In the genomic region with DNA sequence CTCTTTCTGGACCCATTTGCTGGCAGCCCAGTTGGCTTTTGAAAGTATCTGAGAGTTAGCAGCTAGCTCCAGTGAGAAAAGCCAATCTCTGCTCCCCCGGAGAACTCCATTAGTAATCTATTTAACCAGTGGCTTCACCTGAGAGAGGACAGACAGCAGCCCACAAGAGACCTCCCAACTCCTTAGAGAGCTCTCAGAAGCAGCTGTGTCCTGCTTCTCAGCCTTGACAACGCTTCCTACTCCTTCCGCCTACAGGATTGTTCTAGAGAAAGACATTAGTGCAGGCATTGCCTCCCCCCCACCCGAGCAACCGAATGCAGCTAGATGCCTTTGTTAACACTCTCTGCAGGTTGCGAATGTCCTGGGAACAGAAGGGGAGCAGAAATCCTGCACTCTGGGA, we compare ENCODE assay signal across 10 mouse cellular contexts. TPM values are rescaled to one million over a fixed set of nuclear protein-coding genes. Genes with fewer than 3 reads are reported as not detected.
DNase-seq lines count a peak whose midpoint lies in the region; ATAC-seq lines count a peak whose summit lies in the region.
"Had no signal": no experiment of that assay in that cellular context is flagged by ENCODE, and none has a peak within 500 bp of the region (broad histone marks: within the 10 kb centered on the region; RNA-seq: fewer than 3 reads in every experiment).

No protein-coding gene starts in this region.

- H3K9ac ChIP-seq in kidney, embryonic 15.5 days = 0 out of 2 replicates have a peak overlapping the region, but pooled peaks have one; percentile 2
- no peak overlapping the region for H3K9ac ChIP-seq in midbrain, embryonic 14.5 days (replicated peaks; ENCODE audit: low read length)

- peak overlapping the region; percentile 45; the same call in 1 of the 2 replicates for H3K27ac ChIP-seq in kidney, embryonic 15.5 days
- H3K27ac ChIP-seq in midbrain, embryonic 14.5 days (replicated peaks; ENCODE audit: low read depth, low read length) = no peak overlapping the region
- H3K27ac ChIP-seq in limb, embryonic 10.5 days = no peak overlapping the region

- H3K9me3 ChIP-seq in kidney, embryonic 15.5 days (replicated peaks) = no peaks in the 10 kb centered on the region
- no peaks in the 10 kb centered on the region for H3K9me3 ChIP-seq in midbrain, embryonic 14.5 days (ENCODE audit: control insufficient read depth, low read length)
- no peaks in the 10 kb centered on the region for H3K9me3 ChIP-seq in limb, embryonic 10.5 days (replicated peaks)

- WGBS in kidney, embryonic 15.5 days = 25% methylated on average over 6 of the region's 6 CpGs
- 17% methylated on average over 6 of the region's 6 CpGs for WGBS in midbrain, embryonic 14.5 days
- WGBS in limb, embryonic 10.5 days = 37% methylated on average over 6 of the region's 6 CpGs

- H3K4me2 ChIP-seq in kidney, embryonic 15.5 days = 0 out of 2 replicates have a peak overlapping the region, but pooled peaks have one; percentile 14
- H3K4me2 ChIP-seq in midbrain, embryonic 14.5 days (ENCODE audit: low read length) = no peak overlapping the region

- peak; percentile 74 for ATAC-seq in kidney, embryonic 15.5 days (replicated peaks; ENCODE audit: low FRiP score)
- no peak for ATAC-seq in midbrain, embryonic 14.5 days (ENCODE audit: low FRiP score, low TSS enrichment)
- ATAC-seq in megakaryocyte-erythroid progenitor cell, adult 5-6 weeks (replicated peaks; ENCODE audit: low FRiP score, low TSS enrichment, poor library complexity, severe bottlenecking) = no peak

- H3K27me3 ChIP-seq in kidney, embryonic 15.5 days = no peaks in the 10 kb centered on the region
- H3K27me3 ChIP-seq in midbrain, embryonic 14.5 days (ENCODE audit: control insufficient read depth, insufficient read depth, low read length) = no peaks in the 10 kb centered on the region
- no peaks in the 10 kb centered on the region for H3K27me3 ChIP-seq in limb, embryonic 10.5 days (ENCODE audit: low read depth, poor library complexity, severe bottlenecking)

- no peak overlapping the region for H3K4me3 ChIP-seq in kidney, embryonic 15.5 days (replicated peaks)
- H3K4me3 ChIP-seq in midbrain, embryonic 14.5 days (replicated peaks; ENCODE audit: low read depth, low read length) = no peak overlapping the region
- H3K4me3 ChIP-seq in limb, embryonic 10.5 days = no peak overlapping the region
- H3K4me3 ChIP-seq: erythroblast, embryonic 14.5 days had no signal

- H3K4me1 ChIP-seq in kidney, embryonic 15.5 days = peaks cover 15% of the 10 kb centered on the region
- 0 out of 2 replicates have a peak, but pooled peaks cover 7% of the 10 kb centered on the region for H3K4me1 ChIP-seq in midbrain, embryonic 14.5 days (ENCODE audit: control insufficient read depth, insufficient read depth, low read length)
- no peaks in the 10 kb centered on the region for H3K4me1 ChIP-seq in limb, embryonic 10.5 days

- no peaks in the 10 kb centered on the region for H3K36me3 ChIP-seq in kidney, embryonic 15.5 days
- H3K36me3 ChIP-seq in midbrain, embryonic 14.5 days (ENCODE audit: control insufficient read depth, insufficient read depth, low read length) = no peaks in the 10 kb centered on the region
- no peaks in the 10 kb centered on the region for H3K36me3 ChIP-seq in limb, embryonic 10.5 days

- DNase-seq in kidney, adult 11 months = peak; percentile 12
- no peak for DNase-seq in kidney, adult 18-20 months
- DNase-seq in frontal cortex, adult 2 months (ENCODE audit: extremely low spot score in 1 of 2, low spot score in 1 of 2) = peak; percentile 65 to 67
- DNase-seq in midbrain, embryonic 14.5 days = peak; percentile 28
- no peak for DNase-seq in adipocyte (ENCODE audit: low spot score)
- DNase-seq in limb, embryonic 10.5 days (ENCODE audit: low spot score) = no peak
- DNase-seq: thymus, postnatal 36 days had no signal

RNA-seq across cellular contexts. Expression of a gene that starts 59.6 kb away (rescaled TPM):
- polyA plus RNA-seq in frontal cortex, adult 2 months (2012; rRNA removed) = 66.8 and 68.6 TPM in 2 replicates
- polyA plus RNA-seq in kidney, embryonic 15.5 days (2015; fragmentation: Nextera tagmentation; extraction: Ambion mirVana) = 0.15 and 0.42 TPM in 2 replicates
- 6.1 and 6.7 TPM in 2 replicates for polyA plus RNA-seq in midbrain, embryonic 14.5 days (2014; fragmentation: Nextera tagmentation; extraction: Ambion mirVana)
- polyA plus RNA-seq in limb, embryonic 10.5 days (2016; fragmentation: Nextera tagmentation; extraction: Ambion mirVana) = 0.19 and 0.43 TPM in 2 replicates
- not detected in 2 replicates for total RNA-seq in megakaryocyte-erythroid progenitor cell, adult 5-6 weeks (2014; fragmentation: Nextera tagmentation)
- total RNA-seq in megakaryocyte-erythroid progenitor cell, adult 5-6 weeks (2017) = not detected in 2 replicates
- polyA plus RNA-seq: erythroblast, embryonic 14.5 days had no signal

Comparison
In these comparisons a context has a peak if more than half of its experiments do, and no peak if none do; other contexts are left out.
1. DNase-seq: peak in kidney, adult 11 months (single experiment), frontal cortex, adult 2 months (2 of 2) and midbrain, embryonic 14.5 days (single experiment); none in kidney, adult 18-20 months (single experiment), adipocyte (single experiment) and limb, embryonic 10.5 days (single experiment).